Mouse (Mus musculus): Measurements from ENCODE around the gene 1700010I14Rik. TPM values are rescaled to one million over a fixed set of nuclear protein-coding genes. Genes with fewer than 3 reads are reported as not detected.

The 1700010I14Rik gene
- 3.5 and 3.9 TPM in 2 replicates for polyA plus RNA-seq (2016; fragmentation: Nextera tagmentation; extraction: Ambion mirVana)

DNA sequence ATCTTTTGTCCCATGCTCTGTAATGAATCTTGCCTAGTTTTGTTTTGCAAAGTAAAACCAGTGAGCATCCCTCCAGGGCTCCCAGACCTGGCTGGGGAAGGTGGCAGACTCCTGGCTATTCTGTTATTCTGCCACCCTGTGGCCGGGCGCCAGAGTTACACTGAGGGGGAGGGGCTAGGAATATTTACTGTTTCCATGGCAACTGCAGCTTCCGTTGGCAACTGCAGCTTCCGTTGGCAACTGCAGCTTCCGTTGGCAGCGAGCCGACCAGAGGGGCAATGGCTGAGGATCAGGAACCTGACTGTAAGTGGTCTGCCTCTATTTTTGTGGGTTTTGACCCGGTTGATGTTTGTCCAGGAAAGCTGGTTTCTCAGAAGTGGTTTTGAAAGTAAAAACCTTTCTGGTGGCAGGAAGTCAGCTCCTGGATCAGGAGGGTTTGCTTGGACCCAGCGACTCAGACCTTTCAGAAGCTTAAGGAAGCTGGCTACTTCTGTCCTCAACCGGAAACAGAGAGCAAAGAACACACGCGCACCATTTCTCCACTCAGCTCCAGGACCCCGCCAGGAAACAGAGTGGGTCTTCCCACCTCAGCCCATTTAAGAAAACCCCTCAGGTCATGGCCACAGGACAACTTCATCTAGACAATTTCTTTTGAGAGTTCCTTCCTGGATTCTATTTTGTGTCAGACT lies at the start of gene 1700010I14Rik:
Gene 1700010I14Rik, plus strand, starts transcription at position 215 of the 689 bp plus-strand sequence.
- Histone ChIP-seq H3K27me3 (ENCODE audit: low read depth, poor library complexity, severe bottlenecking) (no peaks in the 10 kb centered on the region), H3K36me3 (peaks cover 13% of the 10 kb centered on the region), H3K4me1 (peaks cover 10% of the 10 kb centered on the region), H3K9me3 (replicated peaks) (no peaks in the 10 kb centered on the region), H3K4me3 (peak within 1 kb of the TSS; percentile 61), H3K27ac (replicated peaks) (peak within 1 kb of the TSS; percentile 72)
- peak; percentile 81 for DNase-seq (ENCODE audit: low spot score)
- 5% methylated on average over 13 of the region's 13 CpGs for WGBS

DNA sequence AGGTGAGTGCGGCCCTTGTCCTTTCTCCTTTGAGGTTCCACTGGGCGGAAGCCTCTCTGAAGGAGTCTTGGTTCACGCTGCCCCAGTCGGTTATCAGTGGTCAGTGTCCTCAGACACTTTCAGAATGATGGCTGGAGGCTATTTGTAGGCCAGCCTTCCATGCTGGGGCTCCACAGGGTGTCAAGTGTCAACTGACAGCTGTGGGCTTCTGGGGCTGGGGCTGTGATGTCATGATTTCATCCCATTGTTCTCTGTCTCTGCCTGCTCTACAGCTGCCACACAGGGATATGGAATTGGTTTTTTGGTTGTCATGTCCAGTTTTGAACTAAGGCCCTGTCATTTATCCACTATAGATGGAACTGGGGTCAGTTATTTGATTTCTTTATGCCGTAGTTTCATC lies 36.5 kb upstream of the 1700010I14Rik start:
- Histone ChIP-seq H3K27me3 (ENCODE audit: low read depth, poor library complexity, severe bottlenecking) (no peaks in the 10 kb centered on the region), H3K4me3 (no peak overlapping the region), H3K4me1 (peaks cover 12% of the 10 kb centered on the region), H3K27ac (replicated peaks) (no peak overlapping the region), H3K9me3 (replicated peaks) (no peaks in the 10 kb centered on the region), H3K36me3 (peaks cover 21% of the 10 kb centered on the region)
- DNase-seq (ENCODE audit: low spot score) = no peak
- 76% methylated on average over 5 of the region's 5 CpGs for WGBS

DNA sequence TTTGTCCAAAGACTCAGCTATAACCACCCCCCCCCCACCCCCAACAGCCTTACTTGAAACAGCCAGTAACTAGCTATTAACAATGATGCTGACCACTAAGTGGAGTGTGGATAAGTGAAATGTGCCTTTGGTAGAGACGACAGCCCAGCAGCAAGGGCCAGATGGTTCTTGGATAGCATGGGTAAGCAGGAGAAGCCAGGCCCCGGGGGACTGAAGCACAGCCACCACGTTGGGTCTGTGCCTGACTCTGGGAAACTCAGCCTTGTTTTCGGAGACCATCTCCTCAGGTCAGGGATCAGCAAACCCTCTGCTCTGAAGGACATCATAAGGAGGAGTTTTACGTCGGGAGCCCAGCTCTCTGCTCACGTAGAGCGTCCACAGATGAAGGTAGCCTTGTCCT lies 35.2 kb upstream of the 1700010I14Rik start:
- H3K9me3 ChIP-seq (replicated peaks) = no peaks in the 10 kb centered on the region
- WGBS = 92% methylated on average over 8 of the region's 8 CpGs

DNA sequence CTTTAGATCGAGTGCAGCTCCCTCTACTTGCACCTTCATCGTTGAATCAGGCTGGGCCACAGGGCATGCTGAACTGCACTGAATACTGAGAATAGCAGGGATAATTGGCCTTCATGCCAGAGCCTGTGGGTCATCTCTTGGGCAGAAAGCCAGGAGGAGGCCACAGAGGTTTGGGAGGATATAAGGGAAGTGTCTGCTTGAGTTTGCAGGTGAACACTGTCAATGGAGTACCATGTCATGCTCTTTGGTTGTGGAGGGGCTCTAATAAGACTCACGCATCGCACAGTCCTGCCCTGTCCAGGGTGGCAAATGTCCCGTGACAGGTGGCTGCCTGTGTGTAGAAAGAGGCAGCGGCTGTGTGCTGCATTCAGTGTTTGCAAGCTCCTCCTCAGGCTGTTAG lies 30.0 kb upstream of the 1700010I14Rik start:
- peaks cover 5% of the 10 kb centered on the region for H3K36me3 ChIP-seq
- no peaks in the 10 kb centered on the region for H3K9me3 ChIP-seq (replicated peaks)
- no peak overlapping the region for H3K4me3 ChIP-seq
- 92% methylated on average over 6 of the region's 6 CpGs for WGBS
- no peak for DNase-seq (ENCODE audit: low spot score)
- no peaks in the 10 kb centered on the region for H3K27me3 ChIP-seq (ENCODE audit: low read depth, poor library complexity, severe bottlenecking)
- H3K27ac ChIP-seq (replicated peaks) = no peak overlapping the region
- peaks cover 15% of the 10 kb centered on the region for H3K4me1 ChIP-seq

More for the DNA sequence above, 35.2 kb upstream of the 1700010I14Rik start:
- no peaks in the 10 kb centered on the region for H3K27me3 ChIP-seq (ENCODE audit: low read depth, poor library complexity, severe bottlenecking)
- no peak overlapping the region for H3K27ac ChIP-seq (replicated peaks)
- no peak for DNase-seq (ENCODE audit: low spot score)
- H3K4me3 ChIP-seq = no peak overlapping the region
- peaks cover 12% of the 10 kb centered on the region for H3K4me1 ChIP-seq
- H3K36me3 ChIP-seq = peaks cover 21% of the 10 kb centered on the region

DNA sequence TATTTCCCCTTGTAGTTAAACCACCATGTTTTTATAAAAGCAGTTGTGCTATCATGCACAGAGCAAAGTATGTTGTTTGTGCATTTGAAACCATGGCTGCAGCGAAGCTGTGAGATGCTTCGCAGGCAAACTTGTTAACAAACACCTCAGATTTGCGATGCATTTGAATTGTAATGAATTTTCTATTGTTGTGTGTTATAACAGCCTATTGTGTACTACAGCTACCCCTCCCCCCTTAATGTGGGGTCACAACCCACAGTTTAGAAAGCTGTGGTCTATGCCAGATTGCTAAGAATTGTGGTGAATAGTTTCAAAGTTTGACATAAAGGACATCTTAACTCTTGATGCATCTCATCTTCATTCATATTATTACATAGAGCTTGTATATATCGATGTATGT lies 27.7 kb upstream of the 1700010I14Rik start:
- Histone ChIP-seq H3K4me1 (peaks cover 15% of the 10 kb centered on the region), H3K27me3 (ENCODE audit: low read depth, poor library complexity, severe bottlenecking) (no peaks in the 10 kb centered on the region), H3K9me3 (replicated peaks) (no peaks in the 10 kb centered on the region), H3K4me3 (no peak overlapping the region), H3K36me3 (no peaks in the 10 kb centered on the region), H3K27ac (replicated peaks) (no peak overlapping the region)
- WGBS = 92% methylated on average over 4 of the region's 4 CpGs
- no peak for DNase-seq (ENCODE audit: low spot score)

DNA sequence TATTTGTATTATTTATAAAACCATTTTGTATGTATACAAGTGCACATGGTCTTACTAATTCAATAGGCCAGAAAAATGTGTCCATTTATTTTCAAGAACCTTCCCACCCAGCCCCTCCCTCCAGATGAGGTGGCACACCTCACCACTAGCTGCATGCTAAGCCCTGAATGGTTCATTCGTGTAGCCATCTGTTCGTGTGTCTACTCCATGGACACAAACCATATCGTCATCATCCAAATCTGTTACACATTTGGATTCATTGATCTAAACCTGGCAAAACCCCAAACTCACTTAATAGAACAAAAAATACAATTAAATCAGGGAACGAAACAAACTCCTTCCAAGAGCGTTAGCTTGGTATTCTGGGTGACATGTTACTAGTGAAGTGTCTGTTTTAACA lies 27.0 kb upstream of the 1700010I14Rik start:
- Histone ChIP-seq H3K27ac (replicated peaks) (no peak overlapping the region), H3K4me3 (no peak overlapping the region), H3K27me3 (ENCODE audit: low read depth, poor library complexity, severe bottlenecking) (no peaks in the 10 kb centered on the region), H3K4me1 (peaks cover 11% of the 10 kb centered on the region), H3K9me3 (replicated peaks) (no peaks in the 10 kb centered on the region), H3K36me3 (no peaks in the 10 kb centered on the region)
- DNase-seq (ENCODE audit: low spot score) = no peak
- 90% methylated on average over 5 of the region's 5 CpGs for WGBS

DNA sequence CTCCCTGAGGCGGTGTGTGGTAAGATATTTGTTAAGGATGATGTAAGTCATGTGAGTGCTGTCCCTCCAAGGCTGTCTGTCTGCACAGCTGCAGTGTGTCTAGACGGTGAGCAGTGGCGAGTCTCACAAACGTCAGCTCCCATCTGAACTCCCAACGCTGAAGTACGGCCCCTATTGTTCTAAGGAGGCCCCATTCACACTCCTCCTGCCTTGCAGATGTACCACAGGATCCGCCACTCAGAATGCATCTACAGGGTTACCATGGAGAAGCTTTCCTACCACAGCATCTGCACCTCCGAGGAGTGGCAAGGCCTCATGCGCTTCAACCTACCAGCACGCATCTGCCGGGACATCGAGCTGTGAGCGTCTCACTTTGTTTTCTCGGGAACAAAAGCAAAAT lies 26.5 kb upstream of the 1700010I14Rik start:
- no peaks in the 10 kb centered on the region for H3K27me3 ChIP-seq (ENCODE audit: low read depth, poor library complexity, severe bottlenecking)
- H3K4me1 ChIP-seq = peaks cover 7% of the 10 kb centered on the region
- WGBS = 65% methylated on average over 14 of the region's 14 CpGs
- no peaks in the 10 kb centered on the region for H3K9me3 ChIP-seq (replicated peaks)
- no peaks in the 10 kb centered on the region for H3K36me3 ChIP-seq
- peak overlapping the region; percentile 75 for H3K27ac ChIP-seq (replicated peaks)
- DNase-seq (ENCODE audit: low spot score) = peak; percentile 28
- H3K4me3 ChIP-seq = no peak overlapping the region

DNA sequence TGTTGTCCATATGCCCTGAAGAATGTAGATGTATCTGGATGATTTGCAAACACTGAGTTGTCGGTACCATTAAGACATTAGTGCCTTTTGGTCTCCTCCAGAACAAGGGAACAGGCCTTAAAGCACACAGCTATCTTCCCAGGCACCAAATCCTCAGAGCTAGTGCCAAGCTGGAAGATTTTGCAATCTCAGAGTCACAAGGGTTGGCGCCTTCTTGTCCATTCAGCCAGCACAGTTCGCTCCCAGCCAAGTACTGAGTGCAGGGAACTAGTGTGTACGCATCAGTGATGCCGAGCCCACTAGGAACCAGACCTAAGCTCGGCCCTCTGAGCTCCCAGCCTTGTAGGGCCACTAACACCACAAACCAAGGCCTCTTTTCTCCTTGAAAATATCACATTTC lies 23.0 kb upstream of the 1700010I14Rik start:
- H3K9me3 ChIP-seq (replicated peaks) = no peaks in the 10 kb centered on the region
- H3K4me3 ChIP-seq = no peak overlapping the region
- H3K27me3 ChIP-seq (ENCODE audit: low read depth, poor library complexity, severe bottlenecking) = no peaks in the 10 kb centered on the region
- 89% methylated on average over 6 of the region's 6 CpGs for WGBS
- peaks cover 9% of the 10 kb centered on the region for H3K4me1 ChIP-seq
- H3K27ac ChIP-seq (replicated peaks) = no peak overlapping the region
- H3K36me3 ChIP-seq = peaks cover 10% of the 10 kb centered on the region; the same call in 1 of the 2 replicates
- DNase-seq (ENCODE audit: low spot score) = no peak

DNA sequence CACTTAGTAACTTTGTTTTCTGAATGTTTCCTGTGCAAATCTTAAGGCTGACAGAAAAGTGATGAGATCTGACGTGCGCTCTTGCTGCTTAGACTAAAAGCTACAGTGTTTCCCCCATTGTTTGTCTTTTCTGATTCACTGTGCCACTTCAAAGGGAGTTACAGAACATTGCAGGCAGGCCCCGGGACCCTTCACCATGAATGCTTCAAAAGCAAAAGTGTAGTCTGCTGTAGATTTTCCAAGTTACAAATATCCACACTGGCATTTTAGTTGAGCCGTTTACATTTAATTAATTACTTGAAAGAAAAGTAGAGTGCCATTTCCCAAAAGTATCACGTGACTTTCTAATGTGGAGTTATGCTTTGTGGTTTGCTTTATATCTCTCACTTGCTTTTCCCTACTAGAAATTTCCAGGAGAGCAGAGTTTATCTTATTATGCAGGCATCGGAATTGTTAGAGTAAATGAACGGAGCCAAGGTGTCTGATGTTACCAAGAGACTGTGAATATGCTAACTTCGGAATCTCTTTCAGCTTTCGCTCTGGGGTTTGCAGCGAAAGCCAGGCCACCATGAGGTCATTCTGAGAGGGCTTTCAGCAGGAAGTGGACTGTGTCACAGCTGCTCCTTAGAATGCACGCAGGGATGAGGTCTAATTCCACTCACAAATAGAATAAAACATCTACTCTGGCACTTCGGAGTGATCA lies 15.8 kb upstream of the 1700010I14Rik start:
- Histone ChIP-seq H3K4me3 (no peak overlapping the region), H3K27me3 (ENCODE audit: low read depth, poor library complexity, severe bottlenecking) (no peaks in the 10 kb centered on the region), H3K27ac (replicated peaks) (0 out of 2 replicates have a peak overlapping the region, but pooled peaks have one; percentile 10), H3K4me1 (peaks cover 49% of the 10 kb centered on the region), H3K36me3 (peaks cover 9% of the 10 kb centered on the region; the same call in 1 of the 2 replicates), H3K9me3 (replicated peaks) (no peaks in the 10 kb centered on the region)
- WGBS = 34% methylated on average over 12 of the region's 12 CpGs
- DNase-seq (ENCODE audit: low spot score) = no peak

DNA sequence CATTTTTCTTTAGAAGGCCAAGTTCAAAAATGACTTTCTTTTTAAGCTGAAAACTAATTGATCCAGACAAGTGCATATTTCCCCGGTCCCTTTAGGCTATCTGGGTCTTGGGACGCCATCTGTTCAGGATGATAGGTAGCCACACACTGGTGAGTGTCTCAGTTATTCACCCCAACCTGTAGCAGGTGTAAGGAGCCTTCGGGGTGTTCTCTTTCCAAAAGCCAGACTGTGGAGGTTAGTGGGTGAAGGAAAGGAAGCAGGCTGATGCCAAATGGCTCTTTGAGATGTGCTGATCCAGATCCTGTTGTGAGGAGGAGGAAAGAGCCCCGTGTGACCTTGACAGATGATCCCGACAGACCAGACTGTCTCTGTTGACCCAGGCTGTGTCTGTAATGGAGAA lies 14.8 kb upstream of the 1700010I14Rik start:
- 84% methylated on average over 5 of the region's 5 CpGs for WGBS
- DNase-seq (ENCODE audit: low spot score) = no peak
- H3K9me3 ChIP-seq (replicated peaks) = no peaks in the 10 kb centered on the region
- H3K27me3 ChIP-seq (ENCODE audit: low read depth, poor library complexity, severe bottlenecking) = no peaks in the 10 kb centered on the region
- peaks cover 53% of the 10 kb centered on the region for H3K4me1 ChIP-seq
- H3K4me3 ChIP-seq = no peak overlapping the region
- peaks cover 5% of the 10 kb centered on the region; the same call in 1 of the 2 replicates for H3K36me3 ChIP-seq
- H3K27ac ChIP-seq (replicated peaks) = no peak overlapping the region

DNA sequence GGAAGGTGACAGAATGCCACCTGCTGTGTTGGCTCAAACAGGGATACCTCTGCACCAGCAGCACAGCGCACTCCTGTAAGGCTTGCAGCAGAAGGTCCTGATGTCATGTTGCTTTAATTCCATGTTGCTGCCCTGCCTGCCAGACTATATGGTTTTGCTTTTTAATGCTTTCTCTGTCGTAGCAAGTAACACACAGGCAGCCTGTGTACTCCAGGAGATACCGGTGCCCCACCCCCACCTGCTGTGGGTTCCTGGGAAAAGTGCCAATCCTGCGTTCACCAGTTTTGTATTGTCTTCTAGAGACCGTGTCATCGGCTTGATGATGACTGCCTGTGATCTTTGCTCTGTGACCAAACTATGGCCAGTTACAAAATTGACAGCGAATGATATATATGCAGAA lies 13.7 kb upstream of the 1700010I14Rik start:
- Histone ChIP-seq H3K4me3 (no peak overlapping the region), H3K9me3 (replicated peaks) (no peaks in the 10 kb centered on the region), H3K36me3 (0 out of 2 replicates have a peak, but pooled peaks cover 1% of the 10 kb centered on the region), H3K4me1 (peaks cover 53% of the 10 kb centered on the region), H3K27me3 (ENCODE audit: low read depth, poor library complexity, severe bottlenecking) (no peaks in the 10 kb centered on the region), H3K27ac (replicated peaks) (no peak overlapping the region)
- 76% methylated on average over 7 of the region's 7 CpGs for whole genome bisulfite sequencing
- no peak for DNase-seq (ENCODE audit: low spot score)

DNA sequence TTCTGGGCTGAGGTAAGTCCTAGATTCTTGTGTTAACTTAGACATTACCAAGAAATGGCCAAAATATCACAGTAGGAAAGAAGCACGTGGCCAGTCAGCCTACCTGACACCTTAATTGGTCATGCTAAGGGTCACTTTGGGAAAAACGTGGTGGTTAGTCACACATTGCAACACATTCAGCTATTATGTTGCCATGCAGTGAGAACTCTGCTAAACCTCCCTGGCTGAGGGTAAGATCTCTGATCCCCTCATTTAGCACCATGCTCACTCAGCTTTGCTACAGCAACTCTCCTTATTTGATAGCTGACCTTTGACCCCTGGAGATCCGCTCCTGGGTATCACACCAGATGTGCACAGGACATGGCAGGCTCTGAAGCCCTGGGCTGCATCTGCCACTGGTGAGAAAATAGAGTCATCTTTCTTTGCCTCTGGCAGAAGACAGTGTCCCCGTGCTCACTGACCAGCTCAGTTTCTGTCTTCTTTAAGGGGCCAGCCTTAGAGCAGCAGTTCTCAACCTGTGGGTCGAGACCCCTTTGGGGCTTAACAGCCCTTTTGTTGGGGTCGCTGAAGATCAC lies 13.2 kb upstream of the 1700010I14Rik start:
- no peak overlapping the region for H3K4me3 ChIP-seq
- 0 out of 2 replicates have a peak overlapping the region, but pooled peaks have one; percentile 42 for H3K27ac ChIP-seq (replicated peaks)
- peaks cover 5% of the 10 kb centered on the region; the same call in 1 of the 2 replicates for H3K36me3 ChIP-seq
- no peaks in the 10 kb centered on the region for H3K9me3 ChIP-seq (replicated peaks)
- 39% methylated on average over 6 of the region's 6 CpGs for WGBS
- peaks cover 53% of the 10 kb centered on the region for H3K4me1 ChIP-seq
- DNase-seq (ENCODE audit: low spot score) = peak; percentile 18
- no peaks in the 10 kb centered on the region for H3K27me3 ChIP-seq (ENCODE audit: low read depth, poor library complexity, severe bottlenecking)

DNA sequence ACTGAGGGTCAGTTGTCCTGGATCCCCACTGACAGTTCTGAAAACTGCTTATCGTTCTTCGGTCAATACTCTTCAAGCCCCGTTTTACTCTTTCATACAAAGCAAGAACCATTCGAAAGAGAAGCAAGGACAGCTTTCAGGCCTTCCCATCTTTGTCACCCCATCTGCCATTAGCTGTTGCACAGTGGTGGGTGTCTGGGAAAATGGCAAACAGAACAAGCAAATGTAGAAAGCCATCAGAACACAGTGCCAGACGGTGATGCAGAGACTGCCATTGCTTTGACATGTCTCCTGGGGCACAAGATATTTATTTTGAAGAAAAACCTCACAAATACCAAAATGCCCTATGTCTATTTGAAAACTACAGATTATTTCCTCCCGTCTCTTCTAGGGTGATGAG lies 11.4 kb upstream of the 1700010I14Rik start:
- Histone ChIP-seq H3K27me3 (ENCODE audit: low read depth, poor library complexity, severe bottlenecking) (no peaks in the 10 kb centered on the region), H3K4me1 (peaks cover 40% of the 10 kb centered on the region), H3K4me3 (no peak overlapping the region), H3K36me3 (peaks cover 12% of the 10 kb centered on the region), H3K9me3 (replicated peaks) (no peaks in the 10 kb centered on the region), H3K27ac (replicated peaks) (no peak overlapping the region)
- WGBS = 90% methylated on average over 6 of the region's 6 CpGs
- no peak for DNase-seq (ENCODE audit: low spot score)

Data from midbrain, embryonic 10.5 days (tissue).